Mouse (Mus musculus) olfactory bulb, adult 2 months (tissue): ENCODE results near the gene Olfr483.

ENCODE experiments used
- CTCF ChIP-seq: fragments of 200-500 bp; IDR thresholded peaks from 2 replicates; pipeline ENCODE4 v1.5.1; 2012; ENCODE audit warnings: low read depth, mild to moderate bottlenecking, low read length, moderate library complexity; ENCODE audit not compliant: insufficient read depth
- POLR2A ChIP-seq: fragments of 200-500 bp; IDR thresholded peaks from 2 replicates; pipeline ENCODE4 v1.6.1; 2012; ENCODE audit warnings: mild to moderate bottlenecking, low read depth, low read length, moderate library complexity; ENCODE audit not compliant: insufficient read depth

GRCm38 (mm10) chr7:108120681-108121080 is 20.0 kb downstream of the Olfr483 start:
- no peak for TF ChIP-seq POLR2A
- no peak for TF ChIP-seq CTCF
